Mouse (Mus musculus): ENCODE data around the gene Ins2. TPM values are rescaled to one million over a fixed set of nuclear protein-coding genes. Genes with fewer than 3 reads are reported as not detected.

Ins2 gene
- polyA plus RNA-seq (2012; rRNA removed): not detected in 2 replicates

DNA sequence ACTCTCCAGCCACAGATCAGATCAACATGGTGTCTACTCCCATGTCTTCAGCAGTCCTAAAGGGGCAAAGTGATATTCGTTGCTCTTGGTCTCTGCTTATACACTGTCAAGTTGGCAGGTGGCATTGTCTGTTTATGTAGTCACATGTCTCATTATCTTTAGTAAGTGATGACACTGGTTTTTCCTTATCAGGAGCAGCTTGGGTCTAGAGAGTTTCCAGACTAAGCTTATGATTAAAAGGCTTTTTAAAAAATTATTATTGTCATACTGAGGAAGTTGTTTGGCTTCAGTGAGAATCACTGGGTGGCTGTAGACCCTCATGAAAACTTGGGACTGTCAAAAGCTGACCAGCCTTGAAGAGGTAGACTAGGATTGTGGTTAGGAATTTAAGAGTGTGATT, at the start of gene Ins2:
Ins2 (minus strand) TSS at position 101 of the 400 bp plus-strand sequence.

DNA sequence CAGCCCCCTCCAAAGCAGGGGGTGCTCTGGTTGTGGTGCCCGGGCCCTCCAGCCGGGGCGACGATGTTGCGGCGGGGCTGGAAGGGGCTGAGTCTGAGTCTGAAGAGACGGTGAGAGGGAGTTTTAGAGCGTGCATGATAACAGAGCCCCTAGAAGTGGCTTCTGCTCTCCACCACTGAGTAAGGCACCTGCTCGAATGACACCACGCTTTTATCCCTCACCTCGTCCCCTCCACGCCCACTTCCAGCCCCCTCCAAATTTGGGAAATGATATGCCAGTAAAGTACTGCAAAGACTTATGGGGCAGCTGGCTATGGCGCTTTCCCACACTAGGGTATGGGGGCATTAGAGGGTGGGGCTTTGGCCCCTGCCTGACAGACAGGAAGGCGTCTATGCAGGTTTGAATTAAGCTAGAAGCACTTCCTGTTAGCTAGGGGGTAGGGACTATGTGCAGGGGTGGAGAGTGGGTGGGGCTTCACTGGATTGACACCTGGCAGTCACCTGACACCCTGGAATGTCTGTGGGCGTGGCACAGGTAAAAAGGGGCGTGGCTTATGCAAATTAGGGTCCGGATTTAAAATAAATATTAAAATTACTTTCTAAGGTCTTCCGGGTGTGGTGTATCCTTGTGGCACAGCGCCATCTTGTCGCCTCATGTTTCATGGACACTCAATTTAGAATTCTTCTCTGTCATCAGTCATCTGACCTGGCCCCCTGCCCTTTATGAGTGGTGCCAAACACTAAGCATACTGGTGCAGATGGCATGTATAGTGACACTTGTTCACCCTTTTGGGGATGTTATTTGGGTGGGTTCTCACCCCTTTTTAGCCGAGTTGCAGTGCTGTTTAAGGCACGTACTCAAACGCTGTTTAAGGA, 73.2 kb downstream of the Ins2 start, which contains the start of gene Gm49394:
Gm49394 (minus strand) TSS at position 192 of the 875 bp plus-strand sequence.

DNA sequence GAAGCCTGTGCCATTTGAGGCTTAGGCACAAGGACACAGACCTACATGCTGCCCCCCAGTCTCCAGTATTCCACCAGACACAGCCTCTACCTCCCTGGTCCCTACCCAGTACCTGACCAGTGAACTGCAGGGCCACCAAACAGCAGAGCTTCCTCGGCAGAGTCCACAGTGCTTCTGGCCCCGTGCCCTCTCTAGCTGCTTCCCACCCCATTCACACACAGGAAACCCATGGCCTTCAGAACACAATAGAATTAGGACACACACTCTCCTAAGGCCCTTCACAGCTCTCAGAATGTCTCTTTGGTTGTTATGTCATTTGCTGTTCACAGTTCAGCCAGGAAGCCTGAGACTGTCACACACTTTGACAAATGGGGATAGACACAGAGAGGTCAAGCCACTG, 76.5 kb downstream of the Ins2 start, which contains the start of gene Igf2:
Igf2 (minus strand) TSS at position 158 of the 400 bp plus-strand sequence.

Other genes starting within 250 kb of the Ins2 start
- gene Tnnt3, start 244.5 kb downstream of the Ins2 start, polyA plus RNA-seq (2012; rRNA removed): 1.6 and 4.3 TPM in 2 replicates
- 19.4 and 24.4 TPM in 2 replicates for gene Mrpl23, start 210.7 kb downstream of the Ins2 start, polyA plus RNA-seq (2012; rRNA removed)
- gene Igf2, start 76.6 kb downstream of the Ins2 start, polyA plus RNA-seq (2012; rRNA removed): 43.7 and 48.8 TPM in 2 replicates
- gene Gm49394, start 73.4 kb downstream of the Ins2 start, polyA plus RNA-seq (2012; rRNA removed): not detected in 2 replicates
- gene Th, start 187.7 kb upstream of the Ins2 start, polyA plus RNA-seq (2012; rRNA removed): 1.7 and 3.4 TPM in 2 replicates
- 3.4 and 4.1 TPM in 2 replicates for gene Ascl2, start 225.9 kb upstream of the Ins2 start, polyA plus RNA-seq (2012; rRNA removed)

All from ovary, adult 2 months (tissue).